Mouse (Mus musculus) small intestine, adult 2 months (tissue): ENCODE results near the gene Whrn. TPM values are rescaled to one million over a fixed set of nuclear protein-coding genes. Genes with fewer than 3 reads are reported as not detected.

Source experiments
- H3K27ac ChIP-seq: fragments of 200-500 bp; 2 replicates; pipeline ENCODE4 v1.5.1; 2012; ENCODE audit warnings: low read depth, low read length, control low read depth, inconsistent platforms; ENCODE audit not compliant: insufficient read depth
- H3K27me3 ChIP-seq: fragments of 200-500 bp; 2 replicates; pipeline ENCODE4 v1.6.1; 2012; ENCODE audit warnings: mild to moderate bottlenecking, moderate library complexity, low read length, inconsistent platforms; ENCODE audit not compliant: control insufficient read depth, insufficient read depth
- H3K36me3 ChIP-seq: fragments of 200-500 bp; 2 replicates; pipeline ENCODE4 v1.6.1; 2012; ENCODE audit warnings: mild to moderate bottlenecking, low read length, control low read depth, inconsistent platforms; ENCODE audit not compliant: control insufficient read depth, insufficient read depth
- H3K4me1 ChIP-seq: fragments of 200-500 bp; 2 replicates; pipeline ENCODE4 v1.6.1; 2012; ENCODE audit warnings: low read length, inconsistent platforms, mixed read lengths; ENCODE audit not compliant: control insufficient read depth, insufficient read depth, insufficient read length
- H3K4me3 ChIP-seq: fragments of 200-500 bp; 2 replicates; pipeline ENCODE4 v1.5.1; 2012; ENCODE audit warnings: low read depth, mild to moderate bottlenecking, control low read depth, inconsistent platforms, low read length, moderate library complexity
- CTCF ChIP-seq: fragments of 200-500 bp; IDR thresholded peaks from 2 replicates; pipeline ENCODE4 v1.5.1; 2012; ENCODE audit warnings: low read depth, mild to moderate bottlenecking, control low read depth, inconsistent platforms, low read length, moderate library complexity, mixed read lengths; ENCODE audit not compliant: insufficient replicate concordance, insufficient read length; ENCODE audit errors: extremely low read depth
- POLR2A ChIP-seq: fragments of 200-500 bp; IDR thresholded peaks from 2 replicates; pipeline ENCODE4 v1.6.1; 2012; ENCODE audit warnings: low read depth, mild to moderate bottlenecking, control low read depth, inconsistent platforms, low read length, moderate library complexity
- WGBS: fragments of 180-500 bp; shearing (Covaris S2); methylation state at CpG from one replicate; pipeline ENCODE4 v1.1.7; 2018; 5-methylcytosine and 5-hydroxymethylcytosine counted together
- polyA plus RNA-seq: library from polyadenylated mRNA; depleted of rRNA; stranded (reverse); fragments of >200 nt; gene quantifications from 2 replicates; pipeline ENCODE4 v1.2.3, GENCODE M21; 2012

The Whrn gene
- polyA plus RNA-seq, 1 experiment: 20.2 TPM

DNA sequence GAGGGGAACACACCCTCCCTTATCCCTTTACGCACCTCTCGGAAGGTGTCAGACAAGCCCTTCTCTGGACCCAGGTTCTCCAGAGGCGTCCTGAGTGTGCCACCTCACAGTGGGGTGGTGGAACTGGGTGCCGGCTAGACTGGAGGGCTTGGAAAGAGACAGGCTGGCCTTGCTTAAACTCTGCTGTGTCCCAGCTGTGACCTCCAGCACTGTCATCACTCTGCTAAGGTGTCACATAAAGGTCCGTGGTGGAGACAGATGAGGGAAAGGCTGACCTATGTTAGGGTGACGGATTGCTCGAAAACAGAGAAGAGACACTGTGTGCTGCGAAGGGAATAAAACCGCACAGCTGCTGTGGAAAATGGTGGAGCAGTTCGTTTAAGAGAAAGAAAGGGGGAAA lies 28.5 kb downstream of the Whrn start:
- H3K4me3 ChIP-seq: no peak overlapping the region
- H3K27ac ChIP-seq: no peak overlapping the region
- peaks cover 3% of the 10 kb centered on the region; the same call in 1 of the 2 replicates for H3K4me1 ChIP-seq
- H3K27me3 ChIP-seq: no peaks in the 10 kb centered on the region
- TF ChIP-seq POLR2A: no peak
- TF ChIP-seq CTCF: no peak
- 83% methylated on average over 9 of the region's 10 CpGs for WGBS
- H3K36me3 ChIP-seq: peaks cover 4% of the 10 kb centered on the region; the same call in 1 of the 2 replicates

GRCm38 (mm10) chr4:63466192-63466591 lies 29.6 kb downstream of the Whrn start:
- Histone ChIP-seq H3K27me3 (no peaks in the 10 kb centered on the region), H3K4me3 (no peak overlapping the region), H3K4me1 (peaks cover 10% of the 10 kb centered on the region), H3K36me3 (peaks cover 3% of the 10 kb centered on the region; the same call in 1 of the 2 replicates), H3K27ac (no peak overlapping the region)
- 94% methylated on average over 6 of the region's 6 CpGs for WGBS
- no peak for TF ChIP-seq CTCF
- TF ChIP-seq POLR2A: no peak

- peaks cover 12% of the 10 kb centered on the region for H3K4me1 ChIP-seq
- TF ChIP-seq CTCF (no peak), POLR2A (no peak)
- peaks cover 3% of the 10 kb centered on the region; the same call in 1 of the 2 replicates for H3K36me3 ChIP-seq
- H3K4me3 ChIP-seq: no peak overlapping the region
- no peaks in the 10 kb centered on the region for H3K27me3 ChIP-seq
- WGBS: 76% methylated on average over 7 of the region's 7 CpGs
- no peak overlapping the region for H3K27ac ChIP-seq
Observed at GRCm38 (mm10) chr4:63460876-63461525, 34.8 kb downstream of the Whrn start.

DNA sequence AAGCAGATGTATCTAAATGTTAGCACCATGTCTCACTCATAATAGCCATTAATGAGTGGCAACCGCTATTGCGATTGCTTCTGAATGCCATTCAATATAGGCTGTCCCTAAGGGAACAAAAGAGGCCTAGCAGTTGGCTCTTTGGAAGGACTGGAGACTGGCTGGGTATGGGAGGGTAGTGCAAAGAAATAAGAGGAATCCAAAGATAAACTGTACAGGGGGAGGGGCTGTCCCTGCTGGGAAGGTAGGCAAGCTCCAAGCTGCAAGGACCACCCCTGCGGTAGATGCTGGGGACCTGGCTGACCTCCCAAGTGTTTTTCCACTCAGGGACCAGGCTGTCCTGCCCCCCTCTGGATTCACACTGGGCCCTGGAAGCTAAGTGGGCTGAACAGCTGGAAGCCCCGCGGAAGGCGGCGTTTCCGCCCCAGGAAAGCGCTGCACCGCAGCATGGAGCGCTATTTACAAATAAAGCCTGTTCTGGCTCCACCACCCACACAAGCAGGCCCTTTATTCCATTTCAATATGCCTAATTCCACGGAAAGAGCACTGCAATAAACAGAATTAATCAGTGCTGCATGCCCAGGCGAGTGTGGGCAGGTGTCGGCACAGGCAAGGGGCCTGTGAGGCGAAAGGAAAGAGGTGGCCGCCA lies 36.5 kb downstream of the Whrn start:
- no peaks in the 10 kb centered on the region for H3K27me3 ChIP-seq
- WGBS: 76% methylated on average over 16 of the region's 16 CpGs
- peaks cover 12% of the 10 kb centered on the region for H3K4me1 ChIP-seq
- no peak overlapping the region for H3K27ac ChIP-seq
- H3K36me3 ChIP-seq: peaks cover 3% of the 10 kb centered on the region; the same call in 1 of the 2 replicates
- no peak overlapping the region for H3K4me3 ChIP-seq
- TF ChIP-seq POLR2A (no peak), CTCF (no peak)

GRCm38 (mm10) chr4:63456547-63456946 lies 39.2 kb downstream of the Whrn start:
- Histone ChIP-seq H3K27me3 (no peaks in the 10 kb centered on the region), H3K4me3 (no peak overlapping the region), H3K36me3 (no peaks in the 10 kb centered on the region), H3K4me1 (peaks cover 5% of the 10 kb centered on the region), H3K27ac (no peak overlapping the region)
- TF ChIP-seq CTCF: no peak
- WGBS: 95% methylated on average over 5 of the region's 5 CpGs

- H3K27ac ChIP-seq: no peak overlapping the region
- H3K27me3 ChIP-seq: no peaks in the 10 kb centered on the region
- no peaks in the 10 kb centered on the region; the same call in 1 of the 2 replicates for H3K36me3 ChIP-seq
- WGBS: 80% methylated on average over 6 of the region's 6 CpGs
- no peak overlapping the region for H3K4me3 ChIP-seq
- TF ChIP-seq POLR2A (no peak), CTCF (no peak)
- H3K4me1 ChIP-seq: no peaks in the 10 kb centered on the region
Observed at GRCm38 (mm10) chr4:63453939-63454513, 41.8 kb downstream of the Whrn start.

- 84% methylated on average over 3 of the region's 3 CpGs for WGBS
- no peak overlapping the region for H3K27ac ChIP-seq
Observed at GRCm38 (mm10) chr4:63452555-63452954, 43.2 kb downstream of the Whrn start.

More at GRCm38 (mm10) chr4:63452555-63452954, 43.2 kb downstream of the Whrn start:
- Histone ChIP-seq H3K36me3 (no peaks in the 10 kb centered on the region; the same call in 1 of the 2 replicates), H3K27me3 (no peaks in the 10 kb centered on the region), H3K4me3 (no peak overlapping the region), H3K4me1 (no peaks in the 10 kb centered on the region)
- TF ChIP-seq CTCF (no peak), POLR2A (no peak)
